Mouse (Mus musculus) frontal cortex, adult 2 months (tissue): Measurements from ENCODE around the gene Ppp1r36. TPM values are rescaled to one million over a fixed set of nuclear protein-coding genes. Genes with fewer than 3 reads are reported as not detected.
A peak's percentile ranks its signal among the peaks of the same experiment; 100 is the strongest.
"Not testable (repeated sequence)": the region's sequence is repeated elsewhere in the genome, so short reads cannot be mapped to it uniquely, and the experiment has no call there.

Experiments used
- DNase-seq, 2 experiments: peaks; one replicate each; pipeline ENCODE4 v3.0.0; 2022; ENCODE audit warnings: low spot score in 1 of 2; ENCODE audit errors: extremely low spot score in 1 of 2
- polyA plus RNA-seq: library from polyadenylated mRNA; depleted of rRNA; stranded (reverse); fragments of >200 nt; gene quantifications from 2 replicates; pipeline ENCODE4 v1.2.3, GENCODE M21; 2012

The Ppp1r36 gene
- polyA plus RNA-seq, 1 experiment = 1.5 TPM

- no peak for DNase-seq
Measured at GRCm38 (mm10) chr12:76444862-76445261, 27.5 kb downstream of the Ppp1r36 start.

DNA sequence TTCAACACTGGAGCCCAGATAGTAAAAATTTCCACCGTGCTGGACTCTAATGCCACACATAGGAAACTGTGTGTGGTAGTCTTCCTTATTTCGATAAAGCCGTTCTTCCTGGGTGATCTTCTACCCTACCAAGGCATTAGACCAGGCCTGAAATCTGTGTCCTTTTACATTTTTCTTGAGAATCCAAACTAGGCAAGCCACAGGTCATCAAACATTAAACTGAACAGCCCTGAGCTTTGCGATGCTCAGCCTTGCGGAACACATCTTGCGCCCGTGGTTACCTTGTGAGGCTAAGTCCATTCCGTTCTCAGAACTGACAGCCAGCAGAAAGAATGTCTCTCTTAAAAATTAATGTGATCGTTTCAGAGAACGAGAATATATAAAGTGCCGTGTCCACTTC lies 28.9 kb downstream of the Ppp1r36 start:
- DNase-seq = no peak

DNA sequence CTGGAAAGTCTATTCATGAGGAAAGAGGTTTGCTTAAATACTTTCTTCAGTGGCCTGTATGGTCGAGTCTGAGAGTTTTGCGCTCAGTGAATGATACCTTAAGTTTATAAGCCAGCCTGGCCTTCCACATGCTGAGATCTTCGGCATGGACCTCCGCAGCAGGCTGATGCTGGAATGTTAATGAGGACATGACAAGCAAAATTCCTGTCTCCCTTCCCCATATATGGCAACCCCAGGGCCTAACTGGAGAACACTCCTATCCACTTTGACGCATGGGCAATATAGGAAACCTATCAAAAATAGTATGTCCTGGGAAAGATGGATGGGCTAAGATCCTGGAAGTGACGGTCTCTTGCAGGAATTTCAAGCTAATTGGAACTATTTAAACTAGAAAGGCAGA lies 30.8 kb downstream of the Ppp1r36 start:
- no peak for DNase-seq

DNA sequence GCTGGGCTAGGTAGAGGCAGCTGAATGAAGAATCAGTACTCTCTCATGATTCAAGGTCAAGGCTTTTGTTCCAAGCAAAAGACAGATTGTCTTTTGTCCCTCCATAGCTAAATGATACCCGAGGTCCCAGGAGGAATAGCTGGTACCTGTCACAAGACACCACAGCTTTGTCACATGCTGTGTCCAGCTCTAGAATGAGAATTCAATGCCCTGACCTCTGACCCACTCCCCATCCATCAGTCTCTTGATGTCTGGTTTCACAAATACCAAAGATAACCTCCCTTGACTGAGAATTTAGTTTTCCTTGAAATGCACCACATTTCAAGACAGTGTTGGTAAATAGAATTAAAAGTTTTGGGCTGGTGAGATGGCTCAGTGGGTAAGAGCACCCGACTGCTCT lies 34.9 kb downstream of the Ppp1r36 start:
- DNase-seq = no peak

- not testable (repeated sequence) for DNase-seq
Measured at GRCm38 (mm10) chr12:76458445-76458844, 41.1 kb downstream of the Ppp1r36 start.

GRCm38 (mm10) chr12:76459032-76459431 lies 41.7 kb downstream of the Ppp1r36 start:
- DNase-seq = no peak

GRCm38 (mm10) chr12:76463391-76463790 lies 46.1 kb downstream of the Ppp1r36 start:
- DNase-seq = peak; percentile 19 to 65

DNA sequence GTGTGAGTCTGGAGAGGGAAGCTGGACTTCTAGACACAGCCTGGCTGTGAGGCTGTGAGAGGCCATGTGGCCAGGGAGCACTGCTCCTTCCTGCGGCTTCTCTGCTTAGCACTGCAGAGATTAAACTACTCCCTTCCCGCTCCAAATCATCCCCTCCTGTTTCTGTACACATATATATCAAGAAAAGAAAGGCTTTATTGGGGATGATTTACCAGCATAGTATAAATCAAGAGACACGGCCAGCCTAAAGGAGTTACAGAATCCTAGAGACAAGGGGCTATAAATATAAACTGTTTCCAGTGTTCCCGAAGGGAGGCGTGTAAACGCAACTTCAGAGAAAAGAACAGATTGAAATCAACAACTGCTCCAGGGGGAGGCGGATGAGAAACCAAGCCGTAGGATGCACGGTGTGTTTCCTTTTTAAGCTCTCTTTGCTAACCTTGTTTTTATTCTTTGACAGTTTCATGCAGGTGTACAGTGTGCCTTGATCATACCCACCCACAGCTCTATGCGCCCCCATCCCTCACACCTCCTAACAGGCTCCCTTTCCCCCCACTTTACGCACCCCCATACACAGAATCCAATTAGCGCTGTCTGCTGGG lies 47.4 kb downstream of the Ppp1r36 start:
- peak; percentile 64 to 72 for DNase-seq

DNA sequence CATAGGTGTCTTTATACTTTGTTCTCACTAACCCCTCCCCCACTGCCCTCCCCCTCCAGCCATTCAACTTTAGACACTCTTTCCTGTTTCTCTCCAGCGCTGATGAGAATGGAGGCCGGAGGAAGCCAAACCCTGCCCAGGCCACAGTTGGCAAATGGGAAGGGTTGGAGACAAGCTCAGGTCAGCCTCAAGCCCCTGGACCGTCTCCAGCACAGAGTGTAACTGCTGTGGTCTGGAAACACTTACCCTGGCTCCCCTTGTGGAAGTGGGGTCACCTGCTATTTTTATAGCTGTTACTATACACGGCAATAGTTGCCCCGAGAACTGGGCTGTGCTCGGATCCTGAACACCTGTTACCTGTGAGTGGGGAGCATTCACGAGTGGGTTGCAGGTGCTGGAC lies 49.3 kb downstream of the Ppp1r36 start:
- DNase-seq = no peak

- DNase-seq = no peak
Measured at GRCm38 (mm10) chr12:76467256-76467655, 49.9 kb downstream of the Ppp1r36 start.

GRCm38 (mm10) chr12:76472046-76472445 lies 54.7 kb downstream of the Ppp1r36 start:
- DNase-seq = peak in 1 of 2 experiments; percentile 86

DNA sequence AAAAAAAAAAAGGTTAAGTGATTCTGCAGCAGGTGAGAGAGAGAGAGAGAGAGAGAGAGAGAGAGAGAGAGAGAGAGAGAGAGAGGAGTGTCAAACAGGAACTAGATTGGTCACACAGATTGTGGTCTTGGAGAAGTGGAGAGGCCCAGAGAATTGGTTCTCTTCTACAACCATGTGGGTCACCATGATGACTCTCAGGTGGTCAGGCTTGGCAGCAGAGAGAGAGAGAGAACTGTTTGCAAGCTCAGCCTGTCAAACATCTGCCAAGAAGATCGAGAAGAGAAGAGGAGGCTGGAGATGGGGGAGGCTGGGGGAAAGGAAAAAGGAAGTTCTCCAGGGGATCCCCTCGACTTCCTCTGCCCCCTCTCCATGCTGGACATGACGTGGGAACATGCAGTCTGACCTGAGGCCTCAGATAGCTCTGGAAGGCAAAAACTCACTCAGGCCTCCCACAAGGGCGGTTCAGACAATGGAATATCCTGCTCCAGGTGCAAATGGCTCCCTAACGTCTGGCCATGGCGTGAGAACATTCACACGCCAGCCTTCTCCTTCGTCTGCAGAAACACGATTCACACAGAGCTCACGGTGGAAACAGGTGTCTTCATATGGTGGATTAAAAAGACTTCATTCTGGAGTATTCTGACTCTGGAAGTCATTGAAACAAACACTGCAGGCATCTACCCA lies 56.4 kb downstream of the Ppp1r36 start:
- no peak for DNase-seq

DNA sequence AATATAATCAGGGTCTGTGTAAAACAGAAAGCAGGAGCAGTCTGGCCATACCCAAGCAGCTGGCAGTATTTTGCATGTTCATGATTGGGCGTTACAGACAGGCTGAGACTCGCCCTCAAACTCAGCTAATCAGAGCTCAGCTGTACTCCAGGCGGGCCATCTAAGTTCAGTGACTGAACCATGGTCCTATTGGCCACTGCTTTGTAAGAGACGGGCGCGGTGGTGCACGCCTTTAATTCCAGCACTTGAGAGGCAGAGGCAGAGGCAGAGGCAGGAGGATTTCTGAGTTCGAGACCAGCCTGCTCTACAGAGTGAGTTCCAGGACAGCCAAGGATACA lies 56.9 kb downstream of the Ppp1r36 start:
- no peak for DNase-seq

DNA sequence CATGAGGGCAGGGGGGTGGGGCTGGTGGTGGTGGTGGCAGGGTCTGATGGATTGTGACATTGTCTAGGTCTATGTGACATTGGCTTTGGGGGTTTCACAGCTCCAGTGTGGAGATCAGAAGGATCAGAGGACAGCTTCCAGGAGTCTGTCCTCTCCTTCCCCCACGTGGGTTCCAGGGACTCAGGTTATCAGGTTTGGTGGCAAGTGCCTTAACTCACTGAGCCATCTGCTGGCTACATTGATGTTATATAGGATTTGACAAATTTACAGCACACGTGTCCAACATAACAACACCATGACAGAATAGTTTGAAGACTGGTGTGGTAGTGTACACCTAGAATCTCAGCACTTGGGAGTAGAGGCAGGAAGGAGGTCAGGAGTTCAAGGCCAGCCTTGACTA lies 57.5 kb downstream of the Ppp1r36 start:
- DNase-seq = no peak

GRCm38 (mm10) chr12:76476146-76476545 lies 58.8 kb downstream of the Ppp1r36 start:
- DNase-seq = no peak

GRCm38 (mm10) chr12:76478309-76479023 lies 61.1 kb downstream of the Ppp1r36 start:
- DNase-seq = no peak

- DNase-seq = no peak
Measured at GRCm38 (mm10) chr12:76479174-76479573, 61.8 kb downstream of the Ppp1r36 start.

- no peak for DNase-seq
Measured at GRCm38 (mm10) chr12:76479836-76480495, 62.6 kb downstream of the Ppp1r36 start.

GRCm38 (mm10) chr12:76482446-76482845 lies 65.1 kb downstream of the Ppp1r36 start:
- DNase-seq = no peak

GRCm38 (mm10) chr12:76482948-76483347 lies 65.6 kb downstream of the Ppp1r36 start:
- DNase-seq = no peak

- DNase-seq = no peak
Measured at GRCm38 (mm10) chr12:76484881-76485280, 67.5 kb downstream of the Ppp1r36 start.
